Mouse (Mus musculus) c-Kit-positive CD71-positive TER-119-negative erythroid progenitor cells, embryonic 14.5 days (primary cell): ENCODE data around the gene Slc35f6.

Experiments used
- DNase-seq: peaks from one replicate; pipeline ENCODE4 v3.0.0-alpha.2; 2013; ENCODE audit warnings: low read depth

Gene Slc35f6

GRCm38 (mm10) chr5:30647815-30648560 is at the start of gene Slc35f6:
Gene Slc35f6 (plus strand): TSS chr5:30647933.
- peak; percentile 72 for DNase-seq

DNA sequence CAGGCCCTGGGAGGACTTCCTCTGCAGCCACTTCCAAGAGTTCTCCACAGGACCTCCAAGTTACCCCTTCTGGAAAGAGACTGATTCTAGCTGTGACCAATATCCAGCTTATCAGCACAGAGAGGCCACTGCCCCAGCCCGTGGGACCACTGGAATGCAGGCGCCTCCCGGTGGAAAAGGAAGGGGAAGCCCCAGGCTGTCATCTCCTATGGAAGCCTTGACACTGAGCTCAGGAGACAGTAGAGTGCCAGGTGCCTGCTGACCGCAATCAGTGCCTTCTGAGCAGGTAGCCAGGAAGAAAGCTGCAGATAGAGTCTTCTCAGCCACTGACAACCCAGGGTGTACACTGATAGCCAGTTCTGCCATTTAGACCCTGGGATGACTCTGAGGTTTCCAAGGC is 46.3 kb upstream of the Slc35f6 start:
- DNase-seq: no peak

DNA sequence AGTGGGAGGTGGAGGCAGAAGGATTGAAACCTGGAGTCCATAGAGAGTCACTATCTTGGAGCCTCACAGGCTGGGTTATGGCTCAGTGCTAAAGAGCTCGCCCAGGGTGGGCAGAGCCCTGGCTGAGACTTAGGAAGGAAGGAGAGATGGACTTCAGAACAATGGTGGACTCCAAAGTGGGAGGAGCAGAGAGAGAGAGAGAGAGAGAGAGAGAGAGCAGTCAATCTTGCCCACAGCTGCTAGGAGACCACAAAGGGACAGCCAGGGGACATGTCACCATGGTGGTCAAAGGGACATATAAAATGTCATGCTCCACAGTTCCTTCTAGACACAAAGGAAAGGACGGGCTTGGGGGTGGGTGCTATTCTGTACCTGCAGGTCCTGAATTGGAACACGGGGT is 44.5 kb upstream of the Slc35f6 start:
- DNase-seq: no peak

GRCm38 (mm10) chr5:30603926-30604325 is 43.8 kb upstream of the Slc35f6 start:
- no peak for DNase-seq

DNA sequence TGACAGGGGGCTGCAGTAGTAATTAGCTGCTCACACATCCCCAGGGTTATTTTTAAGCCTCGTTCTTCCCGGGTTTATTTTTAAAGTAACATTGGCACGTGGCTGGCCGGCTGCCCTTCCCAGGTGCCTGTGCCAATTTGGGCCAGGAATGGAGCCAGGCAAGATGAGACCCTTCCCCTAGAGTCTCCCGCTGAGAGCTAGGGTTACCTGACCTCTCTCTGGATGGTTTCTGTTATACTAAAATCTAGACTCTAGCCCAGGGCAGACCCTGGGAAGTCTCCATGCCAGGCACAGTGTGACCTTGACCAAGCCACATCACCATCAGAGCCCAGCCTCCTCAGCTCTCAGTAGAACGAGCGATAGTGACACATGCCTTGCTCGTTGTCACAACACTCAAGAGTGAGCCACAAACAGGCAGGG is 43.0 kb upstream of the Slc35f6 start:
- no peak for DNase-seq

- DNase-seq: no peak
These were observed 42.1 kb upstream of the Slc35f6 start for GRCm38 (mm10) chr5:30605649-30606048.

- DNase-seq: no peak
These were observed 41.2 kb upstream of the Slc35f6 start for GRCm38 (mm10) chr5:30606424-30607073.

GRCm38 (mm10) chr5:30609094-30609493 is 38.6 kb upstream of the Slc35f6 start:
- DNase-seq: no peak

DNA sequence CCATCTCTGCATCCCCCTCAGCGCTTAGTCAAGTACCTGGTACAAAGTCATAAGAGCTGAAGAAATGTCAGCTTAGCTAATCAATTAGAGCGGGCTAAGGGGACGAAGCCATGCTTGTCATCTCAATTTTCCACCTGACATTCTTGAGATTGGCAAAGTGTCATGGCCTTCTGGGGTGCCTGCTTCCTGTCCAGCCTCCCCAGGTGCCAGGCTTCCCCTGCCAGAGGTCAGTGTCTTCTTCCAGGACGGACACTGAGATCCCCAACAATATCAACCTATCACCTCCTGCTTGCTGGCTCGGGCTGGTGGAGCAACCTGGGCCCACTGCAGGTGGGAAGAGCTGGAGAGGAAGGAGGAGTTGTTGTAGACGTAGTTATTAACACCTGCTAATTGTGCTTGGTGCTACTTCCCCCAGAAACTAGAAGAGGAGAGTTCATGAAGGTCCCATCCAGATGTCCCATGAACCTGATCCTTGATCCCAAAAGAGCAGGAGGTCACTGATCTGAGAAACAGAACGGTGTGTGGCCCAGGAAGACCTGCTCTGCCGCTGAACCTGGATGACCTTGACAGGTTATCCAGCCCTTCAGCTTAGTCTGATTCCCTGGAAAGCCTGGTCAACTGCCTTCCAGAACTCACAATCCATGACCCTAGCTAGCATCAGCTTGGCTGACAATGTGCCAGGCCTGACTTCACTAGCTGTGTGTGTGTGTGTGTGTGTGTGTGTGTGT is 37.7 kb upstream of the Slc35f6 start:
- no peak for DNase-seq

DNA sequence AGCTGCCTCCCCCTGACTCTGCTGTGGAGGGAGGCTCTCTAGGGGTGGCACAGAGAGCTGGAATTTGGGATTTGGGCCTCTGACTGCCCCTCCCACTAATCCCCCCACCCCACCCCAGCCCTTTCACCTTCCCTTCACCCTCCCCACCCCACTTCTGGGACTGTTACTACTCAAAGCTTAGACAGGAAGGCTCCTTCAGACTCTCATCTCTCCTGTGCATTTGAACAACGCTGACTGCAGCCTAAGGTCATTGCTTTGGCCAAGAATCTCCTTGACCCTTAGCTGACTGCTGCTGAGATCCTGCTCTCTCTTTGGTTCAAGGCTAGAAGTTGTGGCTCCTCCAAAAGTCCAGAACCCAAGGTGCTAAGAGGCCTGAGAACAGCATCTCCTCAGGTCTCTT is 36.6 kb upstream of the Slc35f6 start:
- no peak for DNase-seq

GRCm38 (mm10) chr5:30611689-30612088 is 36.0 kb upstream of the Slc35f6 start:
- DNase-seq: no peak

DNA sequence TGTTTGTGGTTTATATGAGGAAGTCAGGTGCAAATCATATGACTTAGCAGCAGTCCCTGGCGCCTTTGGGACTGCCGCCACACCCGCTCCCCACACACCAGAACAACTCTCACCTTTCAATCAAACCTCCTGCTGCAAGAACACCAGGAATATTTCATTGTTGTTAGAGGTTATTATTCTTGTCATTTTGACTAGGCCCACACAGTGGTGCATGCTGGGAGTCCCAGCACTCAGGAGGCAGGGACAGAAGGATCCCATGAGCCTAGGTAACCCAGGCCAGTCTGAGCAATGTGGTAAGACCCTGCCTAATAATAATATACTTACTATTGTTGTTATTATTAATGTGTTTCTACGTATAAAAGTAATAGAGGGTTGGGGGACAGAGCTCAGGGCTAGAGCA is 35.2 kb upstream of the Slc35f6 start:
- no peak for DNase-seq

DNA sequence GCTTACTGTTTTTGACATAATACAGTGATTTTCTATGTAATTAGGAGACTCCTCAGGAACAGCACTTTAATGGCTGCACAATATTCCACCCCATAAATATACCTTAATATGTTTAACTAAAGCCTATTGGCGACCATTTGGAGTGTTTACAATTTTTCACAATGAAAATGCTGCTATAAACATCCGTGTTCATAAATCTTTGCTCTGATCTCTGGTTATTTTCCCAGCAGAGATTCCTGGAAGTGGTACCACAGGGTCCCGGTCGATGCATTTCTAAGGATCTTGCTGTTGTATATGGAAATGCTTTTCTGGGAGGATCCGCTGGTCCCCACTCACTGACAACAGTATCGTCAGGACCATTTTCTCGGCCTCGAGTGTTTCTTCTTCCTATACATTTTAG is 34.5 kb upstream of the Slc35f6 start:
- DNase-seq: no peak

- DNase-seq: no peak
These were observed 33.5 kb upstream of the Slc35f6 start for GRCm38 (mm10) chr5:30614221-30614620.

DNA sequence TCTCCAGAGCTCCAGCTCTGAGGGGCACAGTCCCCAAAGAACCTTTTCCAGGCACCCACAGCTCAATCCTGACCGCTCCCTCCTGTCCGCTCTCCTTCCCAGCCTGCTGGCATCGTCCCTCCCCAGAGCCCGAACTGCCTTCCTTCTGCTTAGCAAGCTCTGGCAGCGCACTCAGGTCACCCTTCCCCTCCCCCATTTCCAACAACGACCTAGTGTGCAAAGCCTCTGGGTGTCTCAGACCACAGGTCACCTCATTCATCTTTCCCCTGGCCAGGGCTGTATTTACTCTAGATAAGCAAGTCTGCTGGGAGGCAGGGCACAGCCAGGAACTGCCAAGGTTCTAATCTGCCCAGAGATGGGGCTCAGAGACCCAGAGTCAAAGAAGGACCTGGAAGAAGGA is 32.3 kb upstream of the Slc35f6 start:
- no peak for DNase-seq

GRCm38 (mm10) chr5:30615819-30616218 is 31.9 kb upstream of the Slc35f6 start:
- no peak for DNase-seq

- DNase-seq: no peak
These were observed 31.1 kb upstream of the Slc35f6 start for GRCm38 (mm10) chr5:30616644-30617043.

DNA sequence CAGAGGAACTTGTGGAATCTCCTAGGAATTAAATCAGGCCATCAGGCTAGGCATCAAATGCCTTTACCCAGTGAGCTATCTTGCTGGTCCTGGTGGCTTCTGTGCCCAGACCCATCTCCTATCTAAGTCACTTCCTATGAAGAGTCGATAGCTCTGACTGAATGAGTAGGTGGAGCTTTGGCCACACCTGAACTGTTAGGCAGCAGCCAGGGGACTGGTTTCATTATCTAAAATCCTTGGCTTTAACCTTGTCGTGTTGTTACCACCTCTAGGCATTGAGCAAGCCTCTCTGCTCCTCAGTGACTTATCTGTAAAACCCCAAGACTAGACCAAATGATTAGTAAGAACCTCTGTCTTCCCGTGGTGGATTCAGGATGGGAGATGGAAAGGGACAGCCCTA is 30.4 kb upstream of the Slc35f6 start:
- DNase-seq: no peak

GRCm38 (mm10) chr5:30617851-30618250 is 29.9 kb upstream of the Slc35f6 start:
- DNase-seq: no peak

- no peak for DNase-seq
These were observed 29.2 kb upstream of the Slc35f6 start for GRCm38 (mm10) chr5:30618376-30619003.

- DNase-seq: no peak
These were observed 28.5 kb upstream of the Slc35f6 start for GRCm38 (mm10) chr5:30619211-30619610.

- no peak for DNase-seq
These were observed 27.2 kb upstream of the Slc35f6 start for GRCm38 (mm10) chr5:30620567-30620966.
